Comparison of ENCODE assay signal across 8 mouse cellular contexts in genomic region chr19:57031582-57031981, GRCm38 (mm10). TPM values are rescaled to one million over a fixed set of nuclear protein-coding genes. Genes with fewer than 3 reads are reported as not detected.
A peak's percentile ranks its signal among the peaks of the same experiment; 100 is the strongest.
DNase-seq lines count a peak whose midpoint lies in the region; ATAC-seq and TF ChIP-seq lines count a peak whose summit lies in the region.

No protein-coding gene starts in this region.

- 73% methylated on average over 4 of the region's 4 CpGs for WGBS in neural tube, embryonic 15.5 days
- WGBS in kidney, embryonic 16.5 days = 63% methylated on average over 4 of the region's 4 CpGs
- 57% methylated on average over 4 of the region's 4 CpGs for WGBS in liver, embryonic 14.5 days (ENCODE audit: insufficient replicate concordance)

- H3K4me3 ChIP-seq in neural tube, embryonic 15.5 days (replicated peaks) = no peak overlapping the region
- H3K4me3 ChIP-seq in kidney, embryonic 16.5 days (ENCODE audit: low read length) = no peak overlapping the region
- H3K4me3 ChIP-seq in liver, embryonic 14.5 days (ENCODE audit: insufficient read depth in 1 of 2, low read depth in 2 of 2, low read length in 2 of 2) = no peak overlapping the region

- H3K27ac ChIP-seq in neural tube, embryonic 15.5 days (replicated peaks) = no peak overlapping the region
- no peak overlapping the region for H3K27ac ChIP-seq in kidney, embryonic 16.5 days (ENCODE audit: low read length)
- no peak overlapping the region for H3K27ac ChIP-seq in liver, embryonic 14.5 days

- H3K4me1 ChIP-seq in neural tube, embryonic 15.5 days = no peaks in the 10 kb centered on the region
- 0 out of 2 replicates have a peak, but pooled peaks cover 12% of the 10 kb centered on the region for H3K4me1 ChIP-seq in kidney, embryonic 16.5 days (ENCODE audit: insufficient read depth, low read length)
- peaks cover 0 to 1% of the 10 kb centered on the region in 2 experiments; a peak in 1 of 4 replicates for H3K4me1 ChIP-seq in liver, embryonic 14.5 days (replicated peaks; ENCODE audit: control insufficient read depth in 2 of 2, insufficient read depth in 2 of 2, low read length in 1 of 2)

- H3K9ac ChIP-seq in neural tube, embryonic 15.5 days (replicated peaks) = no peak overlapping the region
- no peak overlapping the region for H3K9ac ChIP-seq in kidney, embryonic 16.5 days (replicated peaks; ENCODE audit: low read length)
- no peak overlapping the region for H3K9ac ChIP-seq in liver, embryonic 14.5 days (replicated peaks)

- H3K9me3 ChIP-seq in neural tube, embryonic 15.5 days (replicated peaks) = no peaks in the 10 kb centered on the region
- H3K9me3 ChIP-seq in kidney, embryonic 16.5 days (ENCODE audit: low read length) = peaks cover 5% of the 10 kb centered on the region
- H3K9me3 ChIP-seq in liver, embryonic 14.5 days (ENCODE audit: control insufficient read depth, low read length) = no peaks in the 10 kb centered on the region

- H3K27me3 ChIP-seq in neural tube, embryonic 15.5 days (replicated peaks) = no peaks in the 10 kb centered on the region
- H3K27me3 ChIP-seq in kidney, embryonic 16.5 days (ENCODE audit: insufficient read depth, low read length) = no peaks in the 10 kb centered on the region
- H3K27me3 ChIP-seq in liver, embryonic 14.5 days (ENCODE audit: control insufficient read depth, insufficient read depth, low read length) = no peaks in the 10 kb centered on the region

- peak; percentile 69 for TF ChIP-seq CTCF in brain, embryonic 14.5 days (IDR thresholded peaks at IDR 0.05; ENCODE audit: borderline replicate concordance, extremely low read depth, insufficient read depth, insufficient read length)
- peak; percentile 76 for TF ChIP-seq CTCF in liver, embryonic 14.5 days (IDR thresholded peaks at IDR 0.05; ENCODE audit: low read depth)

- TF ChIP-seq EP300 in liver, embryonic 14.5 days (IDR thresholded peaks at IDR 0.05; ENCODE audit: low read depth) = no peak

- DNase-seq in neural tube, embryonic 10.5 days (ENCODE audit: extremely low spot score, low spot score) = peak; percentile 51
- peak; percentile 35 for DNase-seq in brain, embryonic 14.5 days (ENCODE audit: low read depth)
- peak; percentile 29 to 52 for DNase-seq in frontal cortex, postnatal 25 days (ENCODE audit: low spot score in 2 of 2)
- peak in 1 of 3 experiments; percentile 5 for DNase-seq in liver, embryonic 14.5 days (ENCODE audit: low read depth in 3 of 3, low spot score in 3 of 3)
- peak; percentile 57 to 61 for DNase-seq in right cerebral cortex, adult 2 months (ENCODE audit: low spot score in 2 of 2)
- peak; percentile 39 for DNase-seq in urinary bladder, postnatal 25 days (ENCODE audit: low spot score)

- H3K4me2 ChIP-seq in neural tube, embryonic 15.5 days = no peak overlapping the region
- no peak overlapping the region for H3K4me2 ChIP-seq in kidney, embryonic 16.5 days (replicated peaks; ENCODE audit: low read depth, low read length)
- H3K4me2 ChIP-seq in liver, embryonic 14.5 days (ENCODE audit: low read depth) = no peak overlapping the region

- no peak for TF ChIP-seq POLR2A in brain, embryonic 14.5 days (IDR thresholded peaks at IDR 0.05; ENCODE audit: borderline replicate concordance, extremely low read depth, insufficient read depth, insufficient read length, poor library complexity, severe bottlenecking)

- H3K36me3 ChIP-seq in neural tube, embryonic 15.5 days = peaks cover 11% of the 10 kb centered on the region
- H3K36me3 ChIP-seq in kidney, embryonic 16.5 days (ENCODE audit: insufficient read depth, low read length) = 0 out of 2 replicates have a peak, but pooled peaks cover 2% of the 10 kb centered on the region
- H3K36me3 ChIP-seq in liver, embryonic 14.5 days (replicated peaks; ENCODE audit: control insufficient read depth, insufficient read depth, low read depth) = no peaks in the 10 kb centered on the region

- no peak for ATAC-seq in neural tube, embryonic 15.5 days (ENCODE audit: low FRiP score)
- ATAC-seq in kidney, embryonic 16.5 days (ENCODE audit: low FRiP score, low TSS enrichment) = peak; percentile 47; the same call in 1 of the 2 replicates
- no peak for ATAC-seq in liver, embryonic 14.5 days (ENCODE audit: insufficient read depth)

RNA-seq across cellular contexts. Expression of gene Afap1l2, which starts 23.6 kb away (rescaled TPM):
- 12.3 and 15.9 TPM in 2 replicates for polyA plus RNA-seq in neural tube, embryonic 15.5 days (2015; fragmentation: Nextera tagmentation; extraction: Ambion mirVana)
- 3.6 and 7.8 TPM in 2 replicates for polyA plus RNA-seq in brain, embryonic 14.5 days (2012; rRNA removed)
- polyA plus RNA-seq in kidney, embryonic 16.5 days (2015; fragmentation: Nextera tagmentation; extraction: Ambion mirVana) = 22.0 and 22.3 TPM in 2 replicates
- 0.45 and 0.57 TPM in 2 replicates for polyA plus RNA-seq in liver, embryonic 14.5 days (2012; rRNA removed)
- 0.44 and 0.53 TPM in 2 replicates for polyA plus RNA-seq in liver, embryonic 14.5 days (2014; fragmentation: Nextera tagmentation; extraction: Ambion mirVana)
